Mouse (Mus musculus): ENCODE measurements around the gene Pde1b. TPM values are rescaled to one million over a fixed set of nuclear protein-coding genes. Genes with fewer than 3 reads are reported as not detected.
A peak's percentile ranks its signal among the peaks of the same experiment; 100 is the strongest.

The Pde1b gene
- polyA plus RNA-seq, 1 experiment from 2014 or later, result 3.8 TPM

DNA sequence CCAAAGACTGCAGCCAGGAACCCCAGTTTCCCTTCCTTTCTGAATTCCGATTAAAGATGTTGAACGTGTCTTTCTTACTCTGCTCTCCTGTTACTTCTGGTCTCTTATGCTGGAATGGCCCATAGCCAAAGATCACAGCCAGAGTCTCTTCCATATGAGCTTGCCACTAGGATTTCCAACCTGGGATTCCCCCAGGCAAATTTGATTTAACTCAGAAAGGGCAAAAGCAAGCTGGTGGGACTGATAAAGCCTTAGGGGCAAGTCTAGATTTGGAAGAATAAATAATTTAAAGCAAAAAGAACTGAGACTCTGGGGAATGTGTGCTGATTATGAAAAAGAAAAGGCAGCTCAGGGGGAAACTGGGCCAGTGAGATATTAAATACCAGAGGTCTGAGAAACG, 17.7 kb upstream of the Pde1b start:
- Histone ChIP-seq H3K27ac (no peak overlapping the region), H3K4me3 (no peak overlapping the region), H3K27me3 (ENCODE audit: insufficient read depth, poor library complexity, severe bottlenecking) (no peaks in the 10 kb centered on the region), H3K36me3 (no peaks in the 10 kb centered on the region), H3K9me3 (no peaks in the 10 kb centered on the region), H3K4me1 (no peaks in the 10 kb centered on the region)
- peak; percentile 42 for DNase-seq (ENCODE audit: low spot score)
- 71% methylated on average over 3 of the region's 3 CpGs for WGBS

DNA sequence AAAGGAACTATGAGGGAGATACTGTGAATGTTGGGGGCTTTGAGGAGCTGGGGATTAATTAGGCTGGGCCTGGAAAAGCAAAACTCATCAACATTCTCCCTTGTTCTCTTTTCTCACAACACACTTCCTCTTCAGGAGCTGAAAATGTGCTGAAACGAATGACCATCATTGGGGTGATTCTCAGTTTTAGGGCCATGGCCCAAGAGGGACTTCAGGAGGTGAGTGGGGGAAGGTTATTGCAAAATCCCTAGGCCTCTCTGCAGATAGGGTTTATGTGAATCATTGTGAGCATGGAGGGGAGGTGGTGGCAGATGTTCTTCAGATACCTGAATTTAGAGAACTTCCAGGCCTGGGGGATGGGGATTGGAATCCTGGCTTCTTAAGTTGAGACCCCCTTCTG, 16.2 kb upstream of the Pde1b start:
- H3K27me3 ChIP-seq (ENCODE audit: insufficient read depth, poor library complexity, severe bottlenecking), result no peaks in the 10 kb centered on the region
- no peaks in the 10 kb centered on the region for H3K9me3 ChIP-seq
- 48% methylated on average over 1 of the region's 1 CpGs for WGBS
- H3K4me1 ChIP-seq, result no peaks in the 10 kb centered on the region
- H3K36me3 ChIP-seq, result no peaks in the 10 kb centered on the region
- DNase-seq (ENCODE audit: low spot score), result no peak
- no peak overlapping the region for H3K4me3 ChIP-seq
- no peak overlapping the region for H3K27ac ChIP-seq

DNA sequence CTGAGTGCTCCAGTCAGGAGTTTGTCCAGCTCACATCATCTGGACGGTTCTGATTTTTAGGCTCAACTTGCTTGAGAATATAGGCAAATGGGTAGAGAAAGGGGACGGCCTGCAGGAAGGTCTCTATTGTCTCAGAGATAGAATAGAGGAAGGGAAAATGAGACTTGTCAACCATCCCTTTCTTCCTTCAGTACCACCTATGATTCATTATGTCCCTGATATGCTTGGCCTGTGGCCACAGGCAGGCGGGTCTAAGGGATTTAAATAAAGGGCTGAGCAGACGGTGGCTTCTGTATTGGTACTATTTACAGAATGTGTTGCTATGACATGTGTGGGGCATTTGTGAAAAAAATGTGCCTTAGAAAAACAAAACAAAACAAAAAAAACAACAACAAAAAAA, 14.5 kb upstream of the Pde1b start:
- H3K27me3 ChIP-seq (ENCODE audit: insufficient read depth, poor library complexity, severe bottlenecking), result no peaks in the 10 kb centered on the region
- H3K4me3 ChIP-seq, result no peak overlapping the region
- no peak for DNase-seq (ENCODE audit: low spot score)
- no peaks in the 10 kb centered on the region for H3K9me3 ChIP-seq
- H3K36me3 ChIP-seq, result no peaks in the 10 kb centered on the region
- H3K4me1 ChIP-seq, result no peaks in the 10 kb centered on the region
- 57% methylated on average over 4 of the region's 4 CpGs for WGBS
- H3K27ac ChIP-seq, result no peak overlapping the region

DNA sequence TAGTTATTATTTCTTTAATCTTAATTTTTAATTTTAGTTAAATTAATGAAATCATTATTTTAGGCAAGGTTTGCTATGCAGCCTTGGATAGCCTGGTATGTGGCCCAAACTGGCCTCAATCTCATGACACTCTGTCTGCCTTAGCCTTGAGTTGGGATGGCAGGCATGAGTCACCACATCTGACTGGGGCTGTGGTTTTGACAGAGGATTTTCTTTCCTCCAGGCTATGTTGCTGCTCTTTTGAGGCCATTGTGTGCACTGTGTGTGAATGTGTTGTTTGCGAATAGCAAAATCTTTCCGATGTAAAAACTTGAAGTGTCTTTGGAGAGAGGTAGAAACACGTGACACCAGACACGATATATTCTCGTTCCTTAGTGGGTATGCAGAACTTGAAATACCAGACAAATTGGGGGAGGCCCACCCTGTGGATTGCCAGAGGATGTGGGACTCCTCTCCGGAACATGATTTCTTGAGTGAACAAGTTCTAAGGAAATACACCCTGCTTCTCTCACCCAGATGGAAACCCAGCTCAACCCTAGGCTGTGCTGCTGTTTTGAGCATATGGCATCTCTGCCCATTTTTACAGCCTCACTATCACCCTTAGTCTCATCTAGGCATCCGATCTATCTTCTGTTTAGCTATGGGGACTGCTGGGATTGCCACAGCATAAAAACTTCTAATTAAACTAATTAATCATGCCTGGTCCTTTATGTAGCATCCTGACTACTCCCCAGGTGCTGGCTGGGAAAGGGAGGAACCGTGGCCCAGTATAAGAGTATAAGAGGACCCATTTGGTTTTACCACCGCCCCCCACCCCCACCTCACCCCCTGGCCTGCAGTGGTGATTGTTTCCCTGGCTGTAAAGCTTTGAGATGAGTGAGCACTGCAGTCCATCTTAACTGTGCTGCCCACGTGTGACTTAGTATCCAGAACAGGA, 6.4 kb upstream of the Pde1b start:
- no peak for DNase-seq (ENCODE audit: low spot score)
- H3K9me3 ChIP-seq, result no peaks in the 10 kb centered on the region
- no peaks in the 10 kb centered on the region for H3K36me3 ChIP-seq
- H3K27ac ChIP-seq, result no peak overlapping the region
- peaks cover 23% of the 10 kb centered on the region for H3K27me3 ChIP-seq (ENCODE audit: insufficient read depth, poor library complexity, severe bottlenecking)
- H3K4me3 ChIP-seq, result no peak overlapping the region
- 0 out of 2 replicates have a peak, but pooled peaks cover 3% of the 10 kb centered on the region for H3K4me1 ChIP-seq
- WGBS, result 70% methylated on average over 10 of the region's 10 CpGs

DNA sequence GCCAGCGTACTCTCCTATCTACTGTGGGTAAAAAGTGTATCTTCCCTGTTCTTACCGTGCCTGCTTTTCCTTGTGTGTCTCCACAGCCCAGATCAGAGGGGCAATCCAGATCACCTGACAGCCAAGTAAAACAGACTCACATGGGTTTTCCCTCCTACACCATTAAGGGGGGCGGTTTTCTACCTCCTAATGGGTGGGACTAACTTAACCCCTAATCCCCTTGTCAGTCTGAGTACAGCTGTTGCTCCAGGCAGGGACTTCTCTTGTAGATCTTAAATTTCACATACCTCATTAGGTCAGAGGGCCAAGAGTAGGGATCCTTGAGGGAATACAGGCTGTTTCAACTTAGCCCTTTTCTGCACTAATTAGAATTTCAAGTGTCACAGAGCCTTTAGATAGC, 4.7 kb upstream of the Pde1b start:
- Histone ChIP-seq H3K4me3 (no peak overlapping the region), H3K36me3 (no peaks in the 10 kb centered on the region), H3K27ac (no peak overlapping the region), H3K9me3 (no peaks in the 10 kb centered on the region), H3K27me3 (ENCODE audit: insufficient read depth, poor library complexity, severe bottlenecking) (peaks cover 28% of the 10 kb centered on the region), H3K4me1 (peaks cover 14% of the 10 kb centered on the region)
- 19% methylated on average over 3 of the region's 3 CpGs for WGBS
- DNase-seq (ENCODE audit: low spot score), result no peak

DNA sequence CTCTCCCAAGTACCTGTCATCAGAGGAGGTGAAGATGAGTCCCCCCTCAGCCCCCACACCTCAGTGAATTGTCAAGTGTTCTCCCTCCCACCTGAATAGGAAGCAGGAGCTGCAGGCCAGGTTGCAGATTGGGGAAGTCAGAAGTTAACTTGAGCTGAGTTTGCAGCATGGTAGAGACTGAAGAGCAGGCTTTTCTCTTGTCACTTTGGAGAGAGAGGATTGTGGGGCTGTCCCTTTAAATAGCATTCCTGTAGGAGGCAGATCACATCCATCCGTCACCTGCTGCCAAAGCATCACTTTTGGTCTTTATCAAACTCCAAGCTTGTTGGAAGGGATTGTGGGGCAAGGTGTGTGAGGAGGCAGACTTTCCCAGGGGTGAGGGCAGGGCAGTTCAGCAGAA, 2.1 kb upstream of the Pde1b start:
- DNase-seq (ENCODE audit: low spot score), result no peak
- no peak overlapping the region for H3K4me3 ChIP-seq
- no peak overlapping the region for H3K27ac ChIP-seq
- peaks cover 53% of the 10 kb centered on the region for H3K27me3 ChIP-seq (ENCODE audit: insufficient read depth, poor library complexity, severe bottlenecking)
- peaks cover 21% of the 10 kb centered on the region for H3K4me1 ChIP-seq
- no peaks in the 10 kb centered on the region for H3K36me3 ChIP-seq
- WGBS, result 49% methylated on average over 1 of the region's 1 CpGs
- no peaks in the 10 kb centered on the region for H3K9me3 ChIP-seq

DNA sequence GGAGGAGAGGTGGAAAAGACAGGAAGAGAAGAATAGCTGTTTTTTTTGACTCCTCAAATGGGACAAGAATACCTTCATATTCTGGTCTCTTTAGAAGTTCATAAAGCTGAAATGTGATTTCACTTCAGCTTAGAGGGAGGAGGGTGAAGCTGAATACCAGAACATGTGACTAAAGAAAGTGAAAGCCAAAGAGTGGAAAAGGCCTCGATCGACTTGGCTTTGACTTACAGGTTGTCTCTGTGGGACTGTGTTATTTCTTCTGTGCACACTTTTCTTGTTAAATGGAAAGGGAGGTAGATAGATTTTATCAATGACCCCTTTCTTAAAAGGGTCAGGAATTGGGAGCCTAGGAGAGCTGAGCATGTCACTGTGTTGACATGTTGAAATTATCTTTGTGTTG, 1.6 kb upstream of the Pde1b start:
- Histone ChIP-seq H3K4me3 (no peak overlapping the region), H3K27me3 (ENCODE audit: insufficient read depth, poor library complexity, severe bottlenecking) (peaks cover 54% of the 10 kb centered on the region), H3K9me3 (no peaks in the 10 kb centered on the region), H3K36me3 (no peaks in the 10 kb centered on the region), H3K27ac (no peak overlapping the region), H3K4me1 (peaks cover 21% of the 10 kb centered on the region)
- no peak for DNase-seq (ENCODE audit: low spot score)
- WGBS, result 55% methylated on average over 2 of the region's 2 CpGs

DNA sequence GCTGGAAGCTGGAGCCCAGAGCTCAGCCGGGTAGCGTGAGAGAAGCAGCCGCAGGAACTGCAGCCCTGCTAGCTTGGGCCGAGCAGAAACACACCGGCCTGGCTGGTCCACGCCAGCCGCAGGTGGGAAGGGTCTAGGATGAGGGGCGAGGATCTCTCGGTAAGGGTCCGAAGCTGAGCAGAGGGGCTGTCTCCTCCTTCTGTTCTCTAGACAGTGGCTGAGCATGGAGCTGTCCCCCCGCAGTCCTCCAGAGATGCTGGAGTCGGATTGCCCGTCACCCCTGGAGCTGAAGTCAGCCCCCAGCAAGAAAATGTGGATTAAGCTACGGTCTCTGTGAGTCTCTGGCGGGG, 392 bp downstream of the Pde1b start:
- no peaks in the 10 kb centered on the region for H3K9me3 ChIP-seq
- H3K27ac ChIP-seq, result peak overlapping the region; percentile 76
- H3K27me3 ChIP-seq (ENCODE audit: insufficient read depth, poor library complexity, severe bottlenecking), result peaks cover 59% of the 10 kb centered on the region
- peak overlapping the region; percentile 68 for H3K4me3 ChIP-seq
- H3K36me3 ChIP-seq, result no peaks in the 10 kb centered on the region
- no peak for DNase-seq (ENCODE audit: low spot score)
- H3K4me1 ChIP-seq, result peaks cover 18% of the 10 kb centered on the region
- 2% methylated on average over 15 of the region's 15 CpGs for WGBS

DNA sequence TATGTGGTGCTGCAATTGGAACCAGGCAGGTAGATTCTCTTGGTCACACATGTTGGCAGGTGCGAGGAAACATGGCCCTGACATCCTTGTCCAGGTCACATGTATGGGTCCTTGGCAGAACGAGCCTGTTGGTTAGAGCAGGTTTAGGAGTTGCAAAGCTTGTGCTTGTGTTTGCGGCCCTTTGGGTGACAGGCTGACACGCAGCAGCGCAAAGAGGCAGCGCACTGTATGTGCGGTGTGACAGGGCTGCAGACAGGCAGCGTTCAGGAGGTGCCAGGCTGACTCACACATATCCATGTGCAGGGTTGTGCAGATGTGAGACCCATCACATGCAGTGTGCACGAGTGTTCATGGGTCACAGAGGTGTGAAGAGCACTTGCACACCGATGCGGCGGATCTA, 826 bp downstream of the Pde1b start:
- Histone ChIP-seq H3K4me1 (peaks cover 18% of the 10 kb centered on the region), H3K4me3 (peak overlapping the region; percentile 68), H3K27me3 (ENCODE audit: insufficient read depth, poor library complexity, severe bottlenecking) (peaks cover 59% of the 10 kb centered on the region), H3K27ac (no peak overlapping the region), H3K9me3 (no peaks in the 10 kb centered on the region), H3K36me3 (no peaks in the 10 kb centered on the region)
- DNase-seq (ENCODE audit: low spot score), result no peak
- 51% methylated on average over 12 of the region's 12 CpGs for WGBS

DNA sequence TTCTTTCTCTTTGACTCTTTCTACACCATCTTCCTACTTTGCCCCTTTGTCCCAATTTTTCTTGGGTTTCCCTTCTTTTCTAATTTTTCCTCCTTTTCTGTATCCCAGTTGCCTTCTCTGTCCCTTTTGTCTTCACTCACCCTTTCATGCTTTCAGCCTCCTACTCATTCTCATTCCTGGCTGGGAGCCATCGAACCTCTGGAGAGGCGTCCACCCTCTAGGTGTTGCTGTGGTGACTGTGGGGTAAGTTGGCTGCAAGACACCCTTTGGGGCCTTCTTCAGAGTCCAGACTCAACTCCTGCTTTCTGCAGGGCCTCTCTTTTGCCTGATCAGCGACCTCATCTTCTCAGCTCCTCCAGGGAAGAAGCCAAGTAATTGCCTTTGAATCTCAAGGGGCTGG, 6.5 kb downstream of the Pde1b start:
- H3K9me3 ChIP-seq, result no peaks in the 10 kb centered on the region
- H3K36me3 ChIP-seq, result no peaks in the 10 kb centered on the region
- H3K4me1 ChIP-seq, result peaks cover 4% of the 10 kb centered on the region
- no peak overlapping the region for H3K4me3 ChIP-seq
- 64% methylated on average over 3 of the region's 3 CpGs for WGBS
- no peak for DNase-seq (ENCODE audit: low spot score)
- H3K27me3 ChIP-seq (ENCODE audit: insufficient read depth, poor library complexity, severe bottlenecking), result peaks cover 30% of the 10 kb centered on the region
- no peak overlapping the region for H3K27ac ChIP-seq

DNA sequence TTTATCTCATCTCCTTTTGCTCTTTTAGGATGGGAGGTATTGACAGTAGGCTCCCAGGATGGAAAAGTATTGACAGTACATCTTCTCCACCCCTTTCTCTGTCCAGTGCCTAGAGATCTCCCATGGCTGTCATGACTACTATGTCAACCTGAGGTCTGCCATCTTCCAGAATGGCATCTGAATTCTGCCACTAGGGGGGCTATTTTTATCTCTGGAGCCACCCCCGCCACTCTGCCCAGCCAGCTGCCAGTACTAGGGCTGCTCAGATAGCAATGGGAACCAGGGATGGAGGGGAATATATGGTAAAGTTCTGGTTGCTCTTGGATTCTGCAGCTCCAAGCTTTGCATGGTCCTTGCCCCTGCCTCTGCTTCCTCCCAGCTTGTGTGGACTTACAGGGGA, 8.8 kb downstream of the Pde1b start:
- no peaks in the 10 kb centered on the region for H3K9me3 ChIP-seq
- H3K4me3 ChIP-seq, result no peak overlapping the region
- no peaks in the 10 kb centered on the region for H3K36me3 ChIP-seq
- no peak for DNase-seq (ENCODE audit: low spot score)
- peaks cover 17% of the 10 kb centered on the region for H3K4me1 ChIP-seq
- H3K27ac ChIP-seq, result no peak overlapping the region
- H3K27me3 ChIP-seq (ENCODE audit: insufficient read depth, poor library complexity, severe bottlenecking), result peaks cover 15% of the 10 kb centered on the region; the same call in 1 of the 2 replicates
- WGBS, result 38% methylated on average over 1 of the region's 1 CpGs

DNA sequence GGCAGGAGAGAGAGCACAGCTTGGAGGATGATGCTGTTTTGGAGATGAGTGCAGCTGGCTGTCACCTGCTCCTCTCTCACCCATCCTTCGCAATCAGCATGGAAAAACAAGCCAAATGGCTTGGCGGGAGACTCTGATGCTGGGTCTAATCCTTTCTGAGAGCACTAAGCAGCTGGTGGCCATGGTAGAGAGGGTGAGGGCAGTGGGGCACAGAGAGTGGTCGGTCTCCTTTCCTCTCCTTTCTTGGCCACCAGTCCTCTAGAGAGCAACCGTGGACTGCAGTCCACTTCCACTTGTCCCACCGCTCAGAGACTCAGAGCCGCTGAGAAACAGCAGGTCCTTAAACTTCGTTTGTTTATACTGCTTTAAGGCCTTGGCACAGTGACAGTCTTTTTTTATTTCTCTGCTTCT, 10.8 kb downstream of the Pde1b start:
- Histone ChIP-seq H3K36me3 (no peaks in the 10 kb centered on the region), H3K27me3 (ENCODE audit: insufficient read depth, poor library complexity, severe bottlenecking) (no peaks in the 10 kb centered on the region), H3K4me3 (peak overlapping the region; percentile 57), H3K27ac (peak overlapping the region; percentile 81; the same call in 1 of the 2 replicates), H3K4me1 (peaks cover 21% of the 10 kb centered on the region), H3K9me3 (no peaks in the 10 kb centered on the region)
- DNase-seq (ENCODE audit: low spot score), result no peak
- WGBS, result 6% methylated on average over 7 of the region's 7 CpGs

DNA sequence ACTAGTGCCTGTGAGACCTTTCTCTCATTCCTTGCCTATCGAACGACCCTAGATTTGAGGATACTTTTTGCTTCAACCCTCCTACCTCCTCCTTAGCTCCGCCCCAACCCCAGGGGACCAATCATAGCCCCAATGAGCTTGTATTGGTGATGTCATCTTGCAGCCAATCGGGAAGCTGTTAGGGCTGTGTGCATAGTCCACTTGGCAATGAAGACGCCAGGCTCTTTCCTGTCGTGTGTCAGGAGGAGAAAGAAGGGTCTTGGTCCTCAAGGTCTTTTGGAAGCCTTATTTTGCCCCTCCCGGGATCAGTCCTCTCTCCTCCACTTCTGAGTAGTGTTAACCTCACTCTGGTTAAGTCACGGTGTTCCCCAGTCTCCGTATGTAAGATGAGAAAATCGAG, 11.3 kb downstream of the Pde1b start:
- Histone ChIP-seq H3K4me3 (peak overlapping the region; percentile 57), H3K27ac (peak overlapping the region; percentile 81; the same call in 1 of the 2 replicates)

More for the DNA sequence above, 11.3 kb downstream of the Pde1b start:
- H3K36me3 ChIP-seq, result no peaks in the 10 kb centered on the region
- no peaks in the 10 kb centered on the region for H3K9me3 ChIP-seq
- no peaks in the 10 kb centered on the region for H3K27me3 ChIP-seq (ENCODE audit: insufficient read depth, poor library complexity, severe bottlenecking)
- 3% methylated on average over 10 of the region's 10 CpGs for WGBS
- peak; percentile 91 for DNase-seq (ENCODE audit: low spot score)
- peaks cover 25% of the 10 kb centered on the region for H3K4me1 ChIP-seq

Measured in heart, embryonic 10.5 days (tissue).